Mouse (Mus musculus): ENCODE data around the gene Ostf1.

- TF ChIP-seq CTCF (IDR thresholded peaks at IDR 0.05; ENCODE audit: low read depth, low read length) (no peak), POLR2A (IDR thresholded peaks at IDR 0.05; ENCODE audit: borderline replicate concordance, low read depth, low read length) (no peak)
These were observed 41.5 kb upstream of the Ostf1 start for GRCm38 (mm10) chr19:18673116-18673515.

Data from bone marrow macrophage, adult 2 months (primary cell).